In the genomic region with DNA sequence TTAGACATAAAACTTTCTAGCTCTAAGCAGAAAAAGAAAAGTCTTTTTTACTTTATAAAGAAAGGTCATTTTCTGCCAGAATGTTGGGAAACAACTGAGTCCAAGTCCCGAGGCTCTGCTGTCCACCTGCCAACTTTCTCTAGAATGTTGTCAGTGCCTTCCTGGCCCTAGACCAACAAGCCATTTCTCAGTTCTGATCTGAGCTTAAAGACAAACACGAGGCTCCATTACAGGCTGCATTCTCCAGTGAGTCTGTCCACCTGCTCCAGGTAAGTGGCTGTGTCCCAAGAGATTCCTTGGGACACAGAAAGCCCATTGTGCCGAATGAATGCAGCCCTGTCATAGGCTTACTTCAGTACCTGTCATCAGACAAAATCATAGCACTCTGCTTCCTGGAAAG, we compare ENCODE assay signal across 11 mouse cellular contexts. TPM values are rescaled to one million over a fixed set of nuclear protein-coding genes. Genes with fewer than 3 reads are reported as not detected.
DNase-seq lines count a peak whose midpoint lies in the region; ATAC-seq lines count a peak whose summit lies in the region.
"Had no signal": no experiment of that assay in that cellular context is flagged by ENCODE, and none has a peak within 500 bp of the region (broad histone marks: within the 10 kb centered on the region; RNA-seq: fewer than 3 reads in every experiment).

No protein-coding gene starts in this region.

- intact Hi-C loops in heart, postnatal 14 days (cut with DNase I), result no loop called here

- WGBS in lung, embryonic 16.5 days, result 29% methylated on average over 3 of the region's 3 CpGs

- ATAC-seq in cerebellum, adult (ENCODE audit: insufficient number of reproducible peaks, low FRiP score, low TSS enrichment), result peak; percentile 36; the same call in 1 of the 2 replicates
- peak; percentile 83 for ATAC-seq in lung, embryonic 16.5 days (ENCODE audit: low read depth)
- ATAC-seq in erythroid progenitor cell, adult 5-6 weeks (replicated peaks; ENCODE audit: low FRiP score, poor library complexity, severe bottlenecking), result no peak

- no peaks in the 10 kb centered on the region for H3K36me3 ChIP-seq in lung, embryonic 16.5 days (ENCODE audit: control insufficient read depth, insufficient read depth, low read length)
- H3K36me3 ChIP-seq: heart, embryonic 13.5 days had no signal

- H3K9ac ChIP-seq in lung, embryonic 16.5 days (ENCODE audit: low read length), result no peak overlapping the region
- H3K9ac ChIP-seq: heart, embryonic 13.5 days had no signal

- H3K4me1 ChIP-seq in lung, embryonic 16.5 days (replicated peaks; ENCODE audit: control insufficient read depth, insufficient read depth, low read length), result peaks cover 3% of the 10 kb centered on the region
- H3K4me1 ChIP-seq: heart, embryonic 13.5 days had no signal

- peak overlapping the region; percentile 73 for H3K27ac ChIP-seq in lung, embryonic 16.5 days (ENCODE audit: low read length)
- H3K27ac ChIP-seq: heart, embryonic 13.5 days; macrophage had no signal

- no peak overlapping the region for H3K4me3 ChIP-seq in lung, embryonic 16.5 days (ENCODE audit: low read length)
- H3K4me3 ChIP-seq: heart, embryonic 13.5 days had no signal

- H3K27me3 ChIP-seq in lung, embryonic 16.5 days (ENCODE audit: control insufficient read depth, insufficient read depth, low read depth, low read length), result no peaks in the 10 kb centered on the region
- H3K27me3 ChIP-seq: heart, embryonic 13.5 days had no signal

- DNase-seq in adrenal gland, adult 2 months, result peak; percentile 59
- DNase-seq in adrenal gland, postnatal 4 days (ENCODE audit: low spot score in 2 of 2), result no peak
- peak; percentile 36 to 46 for DNase-seq in heart, postnatal 14 days
- no peak for DNase-seq in thymus, postnatal 0 days (ENCODE audit: low spot score)
- no peak for DNase-seq in left cerebral cortex, adult 18-20 months (ENCODE audit: low spot score in 2 of 2)
- DNase-seq: right cerebral cortex, postnatal 4 days had no signal

- no peaks in the 10 kb centered on the region for H3K9me3 ChIP-seq in lung, embryonic 16.5 days (ENCODE audit: control insufficient read depth, low read length)

- no peak overlapping the region for H3K4me2 ChIP-seq in lung, embryonic 16.5 days (ENCODE audit: low read depth, low read length)
- H3K4me2 ChIP-seq: heart, embryonic 13.5 days had no signal

RNA-seq across cellular contexts. Expression of a gene that starts 15.3 kb away (rescaled TPM):
- 1 to 10 TPM in 1 of 2 experiments, under 1 TPM in 1; 0.73 to 1.6 TPM for total RNA-seq in adrenal gland, adult 2 months (2021)
- not detected in 2 replicates for polyA plus RNA-seq in adrenal gland, adult 2 months (2012; rRNA removed)
- total RNA-seq in adrenal gland, postnatal 4 days (2021), result 1 to 10 TPM; 1.6 to 2.0 TPM
- total RNA-seq in heart, postnatal 14 days (2021), result under 1 TPM; 0.53 to 0.93 TPM
- polyA plus RNA-seq in lung, embryonic 16.5 days (2015; fragmentation: Nextera tagmentation; extraction: Ambion mirVana), result 1.9 and 3.5 TPM in 2 replicates
- 4.2 and 6.2 TPM in 2 replicates for polyA plus RNA-seq in thymus, postnatal 0 days (2015; fragmentation: Nextera tagmentation; extraction: Ambion mirVana)
- total RNA-seq in erythroid progenitor cell, adult 5-6 weeks (2015; ENCODE audit: low replicate concordance), result not detected in 2 replicates
- 1.8 TPM in 1 of 2 replicates, not detected in the other for total RNA-seq in erythroid progenitor cell, adult 5-6 weeks (2017; ENCODE audit: low replicate concordance)
- total RNA-seq in left cerebral cortex, adult 18-20 months (2021), result under 1 TPM; 0.52 to 0.56 TPM
- polyA plus RNA-seq: macrophage had no signal

RNA-seq across cellular contexts. Expression of a gene that starts 15.4 kb away (rescaled TPM):
- 100 to 1,000 TPM; 220 to 233 TPM for total RNA-seq in adrenal gland, adult 2 months (2021)
- polyA plus RNA-seq in adrenal gland, adult 2 months (2012; rRNA removed), result 169 and 270 TPM in 2 replicates
- 100 to 1,000 TPM; 203 to 219 TPM for total RNA-seq in adrenal gland, postnatal 4 days (2021)
- 100 to 1,000 TPM; 223 to 231 TPM for total RNA-seq in heart, postnatal 14 days (2021)
- polyA plus RNA-seq in lung, embryonic 16.5 days (2015; fragmentation: Nextera tagmentation; extraction: Ambion mirVana), result 105 and 107 TPM in 2 replicates
- polyA plus RNA-seq in thymus, postnatal 0 days (2015; fragmentation: Nextera tagmentation; extraction: Ambion mirVana), result 104 and 128 TPM in 2 replicates
- total RNA-seq in erythroid progenitor cell, adult 5-6 weeks (2015; ENCODE audit: low replicate concordance), result 161 and 174 TPM in 2 replicates
- 129 and 151 TPM in 2 replicates for total RNA-seq in erythroid progenitor cell, adult 5-6 weeks (2017; ENCODE audit: low replicate concordance)
- total RNA-seq in left cerebral cortex, adult 18-20 months (2021), result 100 to 1,000 TPM; 284 to 293 TPM

RNA-seq across cellular contexts. Expression of a gene that starts 45.4 kb away (rescaled TPM):
- total RNA-seq in adrenal gland, adult 2 months (2021), result 10 to 100 TPM; 19.0 to 30.9 TPM
- polyA plus RNA-seq in adrenal gland, adult 2 months (2012; rRNA removed), result 56.3 and 92.5 TPM in 2 replicates
- total RNA-seq in adrenal gland, postnatal 4 days (2021), result 10 to 100 TPM; 38.9 to 40.1 TPM
- 10 to 100 TPM; 19.4 to 22.2 TPM for total RNA-seq in heart, postnatal 14 days (2021)
- polyA plus RNA-seq in lung, embryonic 16.5 days (2015; fragmentation: Nextera tagmentation; extraction: Ambion mirVana), result 60.1 and 65.6 TPM in 2 replicates
- polyA plus RNA-seq in thymus, postnatal 0 days (2015; fragmentation: Nextera tagmentation; extraction: Ambion mirVana), result 120 and 123 TPM in 2 replicates
- total RNA-seq in erythroid progenitor cell, adult 5-6 weeks (2015; ENCODE audit: low replicate concordance), result 17.3 and 34.4 TPM in 2 replicates
- 21.1 and 27.2 TPM in 2 replicates for total RNA-seq in erythroid progenitor cell, adult 5-6 weeks (2017; ENCODE audit: low replicate concordance)
- total RNA-seq in left cerebral cortex, adult 18-20 months (2021), result 10 to 100 TPM; 36.8 to 43.2 TPM

Comparison
In these comparisons a context has a peak if more than half of its experiments do, and no peak if none do; other contexts are left out.
1. DNase-seq: peak in adrenal gland, adult 2 months (single experiment) and heart, postnatal 14 days (2 of 2); none in adrenal gland, postnatal 4 days (0 of 2), thymus, postnatal 0 days (single experiment) and left cerebral cortex, adult 18-20 months (0 of 2).